Mouse (Mus musculus) colon, adult 2 months (tissue): ENCODE results near the gene Rgs11. TPM values are rescaled to one million over a fixed set of nuclear protein-coding genes. Genes with fewer than 3 reads are reported as not detected.

Experiments
- polyA plus RNA-seq: library from polyadenylated mRNA; depleted of rRNA; stranded (reverse); fragments of >200 nt; gene quantifications from 2 replicates; pipeline ENCODE4 v1.2.3, GENCODE M21; 2012; rRNA removed

Rgs11 gene
- 21.4 and 22.3 TPM in 2 replicates for polyA plus RNA-seq

GRCm38 (mm10) chr17:26202737-26203136 is at the start of gene Rgs11:
Rgs11 (plus strand) TSS chr17:26202951.

GRCm38 (mm10) chr17:26198892-26199291 is 3.9 kb upstream of the Rgs11 start, which contains the start of gene Pdia2:
Pdia2 (minus strand) TSS chr17:26199087.

GRCm38 (mm10) chr17:26207686-26208085 is 4.9 kb downstream of the Rgs11 start, which contains the start of gene Arhgdig:
Arhgdig (minus strand) TSS chr17:26207786.

GRCm38 (mm10) chr17:26244101-26244841 is 41.5 kb downstream of the Rgs11 start, which contains the start of gene Fam234a:
Fam234a (minus strand) TSS chr17:26244242.

GRCm38 (mm10) chr17:26252539-26253251 is 49.9 kb downstream of the Rgs11 start, which contains the start of gene Luc7l:
Luc7l (plus strand) TSS chr17:26252896.

Other genes with a start within 250 kb of the Rgs11 start
- 50.6 and 50.9 TPM in 2 replicates for gene Capn15, start 217.2 kb upstream of the Rgs11 start, polyA plus RNA-seq
- gene Rab11fip3, start 133.4 kb upstream of the Rgs11 start, polyA plus RNA-seq: 25.1 and 27.4 TPM in 2 replicates
- 21.1 and 26.3 TPM in 2 replicates for gene Decr2, start 112.6 kb upstream of the Rgs11 start, polyA plus RNA-seq
- gene Nme4, start 107.3 kb upstream of the Rgs11 start, polyA plus RNA-seq: 15.7 and 16.6 TPM in 2 replicates
- 261 and 361 TPM in 2 replicates for gene Tmem8, start 89.7 kb upstream of the Rgs11 start, polyA plus RNA-seq
- gene Mrpl28, start 79.5 kb upstream of the Rgs11 start, polyA plus RNA-seq: 87.5 and 93.2 TPM in 2 replicates
- 16.4 and 17.1 TPM in 2 replicates for gene Axin1, start 64.3 kb upstream of the Rgs11 start, polyA plus RNA-seq
- 23.2 TPM in 1 of 2 replicates, not detected in the other for gene Pdia2, start 3.9 kb upstream of the Rgs11 start, polyA plus RNA-seq
- 3.7 and 8.9 TPM in 2 replicates for gene Arhgdig, start 4.8 kb downstream of the Rgs11 start, polyA plus RNA-seq
- 210 and 239 TPM in 2 replicates for gene Fam234a, start 41.3 kb downstream of the Rgs11 start, polyA plus RNA-seq
- 13.9 and 19.6 TPM in 2 replicates for gene Luc7l, start 49.9 kb downstream of the Rgs11 start, polyA plus RNA-seq
- 130 and 139 TPM in 2 replicates for gene Neurl1b, start 211.9 kb downstream of the Rgs11 start, polyA plus RNA-seq